Mouse (Mus musculus): ENCODE results near the gene Gja3.

GRCm38 (mm10) chr14:57089107-57089506 lies 31.2 kb upstream of the Gja3 start:
- TF ChIP-seq CTCF (IDR thresholded peaks at IDR 0.05; ENCODE audit: low read depth) (no peak), EP300 (IDR thresholded peaks at IDR 0.05; ENCODE audit: low read depth) (no peak)
